ENCODE assay signal across 8 mouse cellular contexts in the genomic region with DNA sequence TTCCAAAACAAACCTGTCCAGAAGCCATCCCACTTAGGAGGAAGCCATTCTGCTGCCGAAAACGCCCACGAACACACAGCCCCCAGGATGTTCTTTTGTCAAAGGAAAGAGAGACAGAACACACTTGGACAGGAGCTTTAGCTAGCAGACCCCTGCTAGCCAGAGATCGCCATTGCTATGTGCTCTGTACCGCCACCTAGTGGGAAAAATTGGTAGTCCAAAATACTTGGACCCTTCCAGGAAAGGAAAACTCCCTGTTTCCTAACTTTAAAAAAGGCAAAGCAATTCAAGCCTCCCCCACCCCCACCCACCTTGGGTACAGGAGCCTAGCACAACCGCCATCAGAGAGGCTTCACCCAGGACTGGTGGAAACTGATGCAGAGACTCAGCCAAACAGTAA.
A peak's percentile ranks its signal among the peaks of the same experiment; 100 is the strongest.
DNase-seq lines count a peak whose midpoint lies in the region; ATAC-seq and TF ChIP-seq lines count a peak whose summit lies in the region.

No protein-coding gene starts in this region.

- no peaks in the 10 kb centered on the region for H3K36me3 ChIP-seq in ES-E14 (ENCODE audit: control insufficient read depth, insufficient read depth, low read length, poor library complexity, severe bottlenecking)
- H3K36me3 ChIP-seq in limb, embryonic 11.5 days (ENCODE audit: control insufficient read depth, insufficient read depth, low read length), result no peaks in the 10 kb centered on the region

- ATAC-seq in limb, embryonic 11.5 days (ENCODE audit: insufficient number of reproducible peaks, low FRiP score, low TSS enrichment, low read depth), result no peak
- ATAC-seq in inflammation-experienced regulatory T-cells, adult 6 months, result no peak

- no peaks in the 10 kb centered on the region for H3K4me1 ChIP-seq in ES-E14 (ENCODE audit: control insufficient read depth in 2 of 2, insufficient read depth in 2 of 2, low read length in 2 of 2, poor library complexity in 1 of 2)
- H3K4me1 ChIP-seq in limb, embryonic 11.5 days (ENCODE audit: control insufficient read depth, insufficient read depth, low read length), result no peaks in the 10 kb centered on the region

- peak; percentile 39 for DNase-seq in adrenal gland, postnatal 10 days
- DNase-seq in adrenal gland, postnatal 4 days (ENCODE audit: low spot score in 2 of 2), result no peak
- DNase-seq in layer of hippocampus, adult 11-12 months (ENCODE audit: low spot score), result peak; percentile 4
- no peak for DNase-seq in layer of hippocampus, postnatal 36 days
- DNase-seq in ES-E14 (ENCODE audit: low read depth, low spot score), result peak; percentile 68
- peak; percentile 70 for DNase-seq in limb, embryonic 11.5 days (ENCODE audit: low spot score)
- no peak for DNase-seq in frontal cortex, postnatal 14 days (ENCODE audit: low spot score in 2 of 2)

- no peaks in the 10 kb centered on the region for H3K9me3 ChIP-seq in ES-E14 (ENCODE audit: control insufficient read depth, insufficient read depth, low read depth, low read length)
- no peaks in the 10 kb centered on the region for H3K9me3 ChIP-seq in limb, embryonic 11.5 days (ENCODE audit: control insufficient read depth, low read length)

- WGBS in limb, embryonic 11.5 days, result 45% methylated on average over 6 of the region's 6 CpGs

- no peak overlapping the region for H3K9ac ChIP-seq in ES-E14 (ENCODE audit: insufficient read depth, low read depth, low read length, poor library complexity, severe bottlenecking)
- H3K9ac ChIP-seq in limb, embryonic 11.5 days (ENCODE audit: low read length), result no peak overlapping the region

- in situ Hi-C loops in ES-E14 (cut with MboI; ENCODE audit: low sequenced_read_pairs in 2 of 2, unreplicated experiment in 2 of 2), result no loop called here

- H3K27me3 ChIP-seq in limb, embryonic 11.5 days (ENCODE audit: control insufficient read depth, insufficient read depth, low read length), result no peaks in the 10 kb centered on the region

- H3K27ac ChIP-seq in ES-E14 (ENCODE audit: insufficient read depth, low read depth, low read length, poor library complexity, severe bottlenecking), result no peak overlapping the region
- H3K27ac ChIP-seq in limb, embryonic 11.5 days (replicated peaks; ENCODE audit: low read depth, low read length), result no peak overlapping the region

- H3K4me2 ChIP-seq in limb, embryonic 11.5 days (ENCODE audit: low read depth, severe bottlenecking), result no peak overlapping the region

- H3K4me3 ChIP-seq in ES-E14 (ENCODE audit: insufficient read depth in 1 of 2, low read depth in 1 of 2, low read length in 2 of 2, poor library complexity in 1 of 2, severe bottlenecking in 1 of 2), result no peak overlapping the region
- no peak overlapping the region for H3K4me3 ChIP-seq in limb, embryonic 11.5 days (ENCODE audit: low read depth, low read length)

TF ChIP-seq in ES-E14, 5 proteins besides CTCF, POLR2A, EP300 and RAD21:
- TF ChIP-seq ZC3H11A (IDR thresholded peaks at IDR 0.05; ENCODE audit: borderline replicate concordance, low read depth, low read length) (0 out of 2 replicates have a peak, but pooled peaks have one; percentile 39), CHD2 (IDR thresholded peaks at IDR 0.05; ENCODE audit: low read depth, low read length) (no peak), ZNF384 (IDR thresholded peaks at IDR 0.05; ENCODE audit: low read depth, low read length) (no peak)

Comparison
In these comparisons a context has a peak if more than half of its experiments do, and no peak if none do; other contexts are left out.
1. DNase-seq: peak in adrenal gland, postnatal 10 days (single experiment), layer of hippocampus, adult 11-12 months (single experiment), ES-E14 (single experiment) and limb, embryonic 11.5 days (single experiment); none in adrenal gland, postnatal 4 days (0 of 2), layer of hippocampus, postnatal 36 days (0 of 2) and frontal cortex, postnatal 14 days (0 of 2).